Mouse (Mus musculus): Measurements from ENCODE around the gene Cntn3. TPM values are rescaled to one million over a fixed set of nuclear protein-coding genes. Genes with fewer than 3 reads are reported as not detected.
A peak's percentile ranks its signal among the peaks of the same experiment; 100 is the strongest.

The Cntn3 gene
- polyA plus RNA-seq, 1 experiment from 2014 or later = 1.3 TPM

GRCm38 (mm10) chr6:102322614-102323284 is 250.2 kb downstream of the Cntn3 start:
- no peaks in the 10 kb centered on the region for H3K36me3 ChIP-seq (ENCODE audit: insufficient read depth, low read length)
- H3K27ac ChIP-seq = no peak overlapping the region
- no peak for TF ChIP-seq CTCF (IDR thresholded peaks at IDR 0.05; ENCODE audit: low read depth)
- DNase-seq (ENCODE audit: low spot score) (no peak), ATAC-seq (replicated peaks; ENCODE audit: low FRiP score, low read depth) (no peak)
- no peak overlapping the region for H3K4me3 ChIP-seq (replicated peaks; ENCODE audit: low read depth, low read length)
- H3K4me1 ChIP-seq (replicated peaks; ENCODE audit: insufficient read depth, low read length) = no peaks in the 10 kb centered on the region
- H3K9me3 ChIP-seq (replicated peaks; ENCODE audit: low read length) = no peaks in the 10 kb centered on the region
- 70% methylated on average over 4 of the region's 4 CpGs for WGBS
- H3K9ac ChIP-seq (ENCODE audit: low read depth, low read length) = no peak overlapping the region
- no peak overlapping the region for H3K4me2 ChIP-seq (ENCODE audit: low read length)
- H3K27me3 ChIP-seq (ENCODE audit: insufficient read depth, low read length) = no peaks in the 10 kb centered on the region

- Histone ChIP-seq H3K4me2 (ENCODE audit: low read length) (no peak overlapping the region), H3K27ac (no peak overlapping the region), H3K4me3 (replicated peaks; ENCODE audit: low read depth, low read length) (no peak overlapping the region), H3K9me3 (replicated peaks; ENCODE audit: low read length) (no peaks in the 10 kb centered on the region), H3K36me3 (ENCODE audit: insufficient read depth, low read length) (no peaks in the 10 kb centered on the region), H3K4me1 (replicated peaks; ENCODE audit: insufficient read depth, low read length) (no peaks in the 10 kb centered on the region), H3K9ac (ENCODE audit: low read depth, low read length) (no peak overlapping the region), H3K27me3 (ENCODE audit: insufficient read depth, low read length) (no peaks in the 10 kb centered on the region)
- TF ChIP-seq CTCF (IDR thresholded peaks at IDR 0.05; ENCODE audit: low read depth) = no peak
- DNase-seq (ENCODE audit: low spot score) = no peak
- WGBS = 50% methylated on average over 3 of the region's 3 CpGs
- no peak for ATAC-seq (replicated peaks; ENCODE audit: low FRiP score, low read depth)
Measured at GRCm38 (mm10) chr6:102319755-102320154, 253.1 kb downstream of the Cntn3 start.

GRCm38 (mm10) chr6:102282889-102283288 is 290.0 kb downstream of the Cntn3 start:
- no peak for ATAC-seq (replicated peaks; ENCODE audit: low FRiP score, low read depth)
- H3K27ac ChIP-seq = no peak overlapping the region
- 23% methylated on average over 2 of the region's 2 CpGs for WGBS
- H3K27me3 ChIP-seq (ENCODE audit: insufficient read depth, low read length) = no peaks in the 10 kb centered on the region
- H3K4me2 ChIP-seq (ENCODE audit: low read length) = no peak overlapping the region
- H3K36me3 ChIP-seq (ENCODE audit: insufficient read depth, low read length) = no peaks in the 10 kb centered on the region
- no peak for TF ChIP-seq CTCF (IDR thresholded peaks at IDR 0.05; ENCODE audit: low read depth)
- H3K9me3 ChIP-seq (replicated peaks; ENCODE audit: low read length) = no peaks in the 10 kb centered on the region
- no peaks in the 10 kb centered on the region for H3K4me1 ChIP-seq (replicated peaks; ENCODE audit: insufficient read depth, low read length)
- DNase-seq (ENCODE audit: low spot score) = peak; percentile 43
- H3K9ac ChIP-seq (ENCODE audit: low read depth, low read length) = no peak overlapping the region
- H3K4me3 ChIP-seq (replicated peaks; ENCODE audit: low read depth, low read length) = no peak overlapping the region

- Histone ChIP-seq H3K4me2 (ENCODE audit: low read length) (no peak overlapping the region), H3K36me3 (ENCODE audit: insufficient read depth, low read length) (no peaks in the 10 kb centered on the region), H3K4me3 (replicated peaks; ENCODE audit: low read depth, low read length) (no peak overlapping the region), H3K4me1 (replicated peaks; ENCODE audit: insufficient read depth, low read length) (no peaks in the 10 kb centered on the region), H3K27me3 (ENCODE audit: insufficient read depth, low read length) (no peaks in the 10 kb centered on the region), H3K9ac (ENCODE audit: low read depth, low read length) (no peak overlapping the region), H3K27ac (no peak overlapping the region), H3K9me3 (replicated peaks; ENCODE audit: low read length) (no peaks in the 10 kb centered on the region)
- TF ChIP-seq CTCF (IDR thresholded peaks at IDR 0.05; ENCODE audit: low read depth) = no peak
- ATAC-seq (replicated peaks; ENCODE audit: low FRiP score, low read depth) (no peak), DNase-seq (ENCODE audit: low spot score) (no peak)
- 89% methylated on average over 1 of the region's 1 CpGs for WGBS
Measured at GRCm38 (mm10) chr6:102231015-102231414, 341.9 kb downstream of the Cntn3 start.

GRCm38 (mm10) chr6:102186316-102186715 is 386.6 kb downstream of the Cntn3 start:
- no peak overlapping the region for H3K4me3 ChIP-seq (replicated peaks; ENCODE audit: low read depth, low read length)
- 59% methylated on average over 1 of the region's 1 CpGs for WGBS
- no peak for TF ChIP-seq CTCF (IDR thresholded peaks at IDR 0.05; ENCODE audit: low read depth)

GRCm38 (mm10) chr6:102170913-102171312 is 402.0 kb downstream of the Cntn3 start:
- WGBS = 39% methylated on average over 6 of the region's 6 CpGs
- DNase-seq (ENCODE audit: low spot score) = peak; percentile 45
- Histone ChIP-seq H3K9ac (ENCODE audit: low read depth, low read length) (no peak overlapping the region), H3K9me3 (replicated peaks; ENCODE audit: low read length) (no peaks in the 10 kb centered on the region), H3K4me2 (ENCODE audit: low read length) (no peak overlapping the region), H3K27ac (no peak overlapping the region), H3K27me3 (ENCODE audit: insufficient read depth, low read length) (no peaks in the 10 kb centered on the region), H3K4me3 (replicated peaks; ENCODE audit: low read depth, low read length) (no peak overlapping the region), H3K36me3 (ENCODE audit: insufficient read depth, low read length) (no peaks in the 10 kb centered on the region), H3K4me1 (replicated peaks; ENCODE audit: insufficient read depth, low read length) (no peaks in the 10 kb centered on the region)
- peak; percentile 86 for TF ChIP-seq CTCF (IDR thresholded peaks at IDR 0.05; ENCODE audit: low read depth)
- ATAC-seq (replicated peaks; ENCODE audit: low FRiP score, low read depth) = no peak

More at GRCm38 (mm10) chr6:102186316-102186715, 386.6 kb downstream of the Cntn3 start:
- H3K9me3 ChIP-seq (replicated peaks; ENCODE audit: low read length) = no peaks in the 10 kb centered on the region
- no peaks in the 10 kb centered on the region for H3K36me3 ChIP-seq (ENCODE audit: insufficient read depth, low read length)
- H3K9ac ChIP-seq (ENCODE audit: low read depth, low read length) = no peak overlapping the region
- H3K27me3 ChIP-seq (ENCODE audit: insufficient read depth, low read length) = no peaks in the 10 kb centered on the region
- H3K4me1 ChIP-seq (replicated peaks; ENCODE audit: insufficient read depth, low read length) = no peaks in the 10 kb centered on the region
- no peak for DNase-seq (ENCODE audit: low spot score)
- no peak for ATAC-seq (replicated peaks; ENCODE audit: low FRiP score, low read depth)
- no peak overlapping the region for H3K27ac ChIP-seq
- H3K4me2 ChIP-seq (ENCODE audit: low read length) = no peak overlapping the region

- H3K27me3 ChIP-seq (ENCODE audit: insufficient read depth, low read length) = no peaks in the 10 kb centered on the region
- no peak overlapping the region for H3K4me2 ChIP-seq (ENCODE audit: low read length)
- DNase-seq (ENCODE audit: low spot score) (no peak), ATAC-seq (replicated peaks; ENCODE audit: low FRiP score, low read depth) (no peak)
- no peaks in the 10 kb centered on the region for H3K36me3 ChIP-seq (ENCODE audit: insufficient read depth, low read length)
- H3K9ac ChIP-seq (ENCODE audit: low read depth, low read length) = no peak overlapping the region
- H3K4me3 ChIP-seq (replicated peaks; ENCODE audit: low read depth, low read length) = no peak overlapping the region
- H3K27ac ChIP-seq = no peak overlapping the region
- H3K4me1 ChIP-seq (replicated peaks; ENCODE audit: insufficient read depth, low read length) = no peaks in the 10 kb centered on the region
- WGBS = 94% methylated on average over 3 of the region's 3 CpGs
- H3K9me3 ChIP-seq (replicated peaks; ENCODE audit: low read length) = no peaks in the 10 kb centered on the region
- TF ChIP-seq CTCF (IDR thresholded peaks at IDR 0.05; ENCODE audit: low read depth) = no peak
Measured at GRCm38 (mm10) chr6:102161186-102161585, 411.7 kb downstream of the Cntn3 start.
